Mouse (Mus musculus) erythroblast, embryonic 14.5 days (primary cell): ENCODE measurements around the gene Ankrd34a.

Experiments
- GATA1 ChIP-seq: IDR thresholded peaks from 2 replicates; pipeline ENCODE4 v1.6.1; 2012; ENCODE audit warnings: low read length, inconsistent platforms, mixed read lengths
- TAL1 ChIP-seq: IDR thresholded peaks from 3 replicates; pipeline ENCODE4 v1.6.1; 2012; ENCODE audit warnings: low read length, inconsistent platforms, mixed read lengths

DNA sequence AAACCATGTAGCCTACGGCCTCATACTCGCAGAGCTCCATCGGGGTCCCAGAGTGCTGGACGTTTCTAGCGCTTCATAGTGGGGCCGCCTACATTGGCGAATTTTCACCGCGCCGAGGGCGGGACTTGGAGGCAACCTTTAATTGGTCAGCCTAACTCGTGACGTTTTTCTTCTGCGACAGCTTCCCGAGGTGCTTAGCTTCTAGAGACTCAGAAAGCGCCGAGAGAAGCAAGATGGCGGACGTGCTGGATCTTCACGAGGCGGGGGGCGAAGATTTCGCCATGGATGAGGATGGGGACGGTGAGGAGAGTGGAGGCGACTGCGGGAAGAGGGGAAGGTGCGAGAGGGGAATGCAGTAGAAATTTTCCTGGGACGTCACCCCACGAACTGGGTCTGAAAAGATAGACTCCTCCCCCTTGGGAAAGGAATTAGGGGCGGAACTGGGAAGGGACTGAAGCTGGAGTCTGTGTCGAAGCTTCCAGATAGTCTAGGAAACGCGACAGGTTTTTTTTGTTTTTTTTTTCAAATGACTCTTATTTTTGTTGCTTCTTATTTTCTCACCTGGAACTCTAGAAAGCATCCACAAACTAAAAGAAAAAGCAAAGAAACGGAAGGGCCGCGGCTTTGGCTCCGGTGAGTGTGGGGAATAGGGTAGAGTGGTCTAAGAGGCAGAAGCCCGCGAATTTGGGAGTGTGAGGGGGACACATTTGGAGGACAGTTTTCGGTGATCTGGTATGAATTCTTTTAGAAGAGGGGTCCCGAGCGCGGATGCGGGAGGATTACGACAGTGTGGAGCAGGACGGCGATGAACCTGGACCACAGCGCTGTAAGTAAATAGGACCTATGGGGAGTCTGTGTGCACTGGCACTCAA lies 33.5 kb downstream of the Ankrd34a start, which contains the start of gene Rbm8a:
- TF ChIP-seq TAL1 (no peak), GATA1 (no peak)
